Mouse (Mus musculus): Measurements from ENCODE around the gene Gpr153. TPM values are rescaled to one million over a fixed set of nuclear protein-coding genes. Genes with fewer than 3 reads are reported as not detected.

The Gpr153 gene
- polyA plus RNA-seq, 1 experiment, result 6.9 TPM

GRCm38 (mm10) chr4:152243241-152243891 is 30.7 kb upstream of the Gpr153 start:
- Histone ChIP-seq H3K36me3 (ENCODE audit: control insufficient read depth, insufficient read depth, low read length) (no peaks in the 10 kb centered on the region), H3K27me3 (replicated peaks; ENCODE audit: control insufficient read depth, insufficient read depth, low read length) (no peaks in the 10 kb centered on the region), H3K27ac (ENCODE audit: insufficient read depth, low read depth, low read length) (no peak overlapping the region), H3K4me1 (ENCODE audit: control insufficient read depth, insufficient read depth, low read length) (no peaks in the 10 kb centered on the region), H3K4me3 (ENCODE audit: insufficient read depth, low read depth, low read length) (no peak overlapping the region)
- WGBS, result 90% methylated on average over 9 of the region's 9 CpGs
- TF ChIP-seq POLR2A (IDR thresholded peaks at IDR 0.05; ENCODE audit: low read depth, low read length), result no peak
- TF ChIP-seq CTCF (conservative IDR thresholded peaks at IDR 0.05; ENCODE audit: insufficient read depth, insufficient read length, low read depth, low read length), result no peak
- no peak for DNase-seq

- Histone ChIP-seq H3K27me3 (replicated peaks; ENCODE audit: control insufficient read depth, insufficient read depth, low read length) (no peaks in the 10 kb centered on the region), H3K4me3 (ENCODE audit: insufficient read depth, low read depth, low read length) (no peak overlapping the region), H3K27ac (ENCODE audit: insufficient read depth, low read depth, low read length) (no peak overlapping the region), H3K4me1 (ENCODE audit: control insufficient read depth, insufficient read depth, low read length) (no peaks in the 10 kb centered on the region), H3K36me3 (ENCODE audit: control insufficient read depth, insufficient read depth, low read length) (no peaks in the 10 kb centered on the region)
- no peak for TF ChIP-seq POLR2A (IDR thresholded peaks at IDR 0.05; ENCODE audit: low read depth, low read length)
- no peak for TF ChIP-seq CTCF (conservative IDR thresholded peaks at IDR 0.05; ENCODE audit: insufficient read depth, insufficient read length, low read depth, low read length)
- WGBS, result 95% methylated on average over 8 of the region's 8 CpGs
- DNase-seq, result no peak
These were observed 30.1 kb upstream of the Gpr153 start for GRCm38 (mm10) chr4:152243969-152244368.

DNA sequence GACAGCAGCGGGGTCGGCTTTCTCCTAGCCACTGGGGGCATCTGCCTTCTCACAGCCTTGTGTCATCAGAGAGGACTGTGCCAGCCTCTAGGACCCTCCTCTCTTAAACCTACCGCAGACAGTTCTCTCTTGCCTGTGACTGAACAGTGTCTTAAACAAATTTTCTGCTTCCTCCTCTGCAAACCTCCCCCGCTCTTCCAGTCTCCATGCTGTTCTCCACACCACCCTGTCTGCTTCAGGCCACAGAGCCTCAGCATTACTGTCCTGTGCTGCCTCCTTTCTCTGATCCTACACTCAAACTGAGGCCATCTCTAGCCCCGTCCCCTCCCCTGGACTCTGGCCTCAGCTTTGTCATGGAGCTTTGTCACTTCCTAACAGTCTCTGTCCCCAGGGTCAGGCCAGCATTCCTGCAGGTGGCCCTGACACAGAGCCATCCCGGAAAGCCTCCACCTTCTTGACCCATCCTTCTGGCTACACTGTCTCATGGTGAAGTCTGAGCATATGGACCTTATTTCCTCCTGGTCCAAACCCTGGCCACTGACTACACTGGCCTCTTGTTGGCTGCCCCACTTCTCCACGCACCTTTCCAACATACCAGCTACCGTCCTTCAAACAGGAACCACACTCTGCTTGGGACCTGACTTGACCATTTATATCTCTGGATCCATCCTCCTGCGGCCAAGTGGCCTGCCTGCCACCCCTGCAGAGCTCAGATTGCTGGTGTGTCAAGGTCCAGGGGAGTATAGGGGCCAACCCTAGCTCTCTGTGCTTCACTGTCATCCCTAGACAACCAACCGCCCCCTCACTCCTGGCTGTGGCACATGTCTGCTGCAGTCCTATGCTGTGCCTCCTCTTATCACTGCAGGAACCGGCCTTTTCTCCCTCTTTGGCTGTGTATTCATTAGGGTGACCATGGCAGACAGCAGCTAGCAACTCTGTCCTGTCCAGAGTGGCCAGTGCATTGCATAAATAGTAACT is 29.2 kb upstream of the Gpr153 start:
- H3K36me3 ChIP-seq (ENCODE audit: control insufficient read depth, insufficient read depth, low read length), result no peaks in the 10 kb centered on the region
- no peak overlapping the region for H3K27ac ChIP-seq (ENCODE audit: insufficient read depth, low read depth, low read length)
- 82% methylated on average over 11 of the region's 11 CpGs for WGBS
- no peak for TF ChIP-seq POLR2A (IDR thresholded peaks at IDR 0.05; ENCODE audit: low read depth, low read length)
- TF ChIP-seq CTCF (conservative IDR thresholded peaks at IDR 0.05; ENCODE audit: insufficient read depth, insufficient read length, low read depth, low read length), result no peak
- H3K27me3 ChIP-seq (replicated peaks; ENCODE audit: control insufficient read depth, insufficient read depth, low read length), result no peaks in the 10 kb centered on the region
- H3K4me3 ChIP-seq (ENCODE audit: insufficient read depth, low read depth, low read length), result no peak overlapping the region
- no peaks in the 10 kb centered on the region for H3K4me1 ChIP-seq (ENCODE audit: control insufficient read depth, insufficient read depth, low read length)
- DNase-seq, result no peak

DNA sequence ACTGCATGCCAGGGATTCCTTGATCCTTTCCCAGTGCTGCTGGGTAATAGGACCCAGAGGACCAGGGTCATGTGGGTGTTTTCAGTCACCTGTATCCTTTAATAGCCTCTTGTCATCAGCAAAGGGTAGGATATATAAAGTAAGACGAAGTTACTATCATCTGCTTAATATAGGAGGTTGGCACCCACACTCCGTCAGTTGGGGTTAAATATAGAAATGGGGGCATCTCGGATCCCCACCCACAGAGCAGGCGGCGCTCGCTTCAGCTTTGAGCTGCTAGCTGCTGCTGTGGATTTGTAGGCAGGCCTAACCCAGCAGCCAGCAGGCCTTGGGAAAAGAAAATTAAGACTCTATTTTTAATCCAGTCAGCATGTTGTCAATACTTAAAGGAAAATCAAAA is 28.0 kb upstream of the Gpr153 start:
- TF ChIP-seq POLR2A (IDR thresholded peaks at IDR 0.05; ENCODE audit: low read depth, low read length), result no peak
- no peak for TF ChIP-seq CTCF (conservative IDR thresholded peaks at IDR 0.05; ENCODE audit: insufficient read depth, insufficient read length, low read depth, low read length)
- H3K4me1 ChIP-seq (ENCODE audit: control insufficient read depth, insufficient read depth, low read length), result no peaks in the 10 kb centered on the region
- no peak for DNase-seq
- no peak overlapping the region for H3K4me3 ChIP-seq (ENCODE audit: insufficient read depth, low read depth, low read length)
- no peak overlapping the region for H3K27ac ChIP-seq (ENCODE audit: insufficient read depth, low read depth, low read length)
- H3K27me3 ChIP-seq (replicated peaks; ENCODE audit: control insufficient read depth, insufficient read depth, low read length), result no peaks in the 10 kb centered on the region
- 90% methylated on average over 6 of the region's 6 CpGs for WGBS
- no peaks in the 10 kb centered on the region for H3K36me3 ChIP-seq (ENCODE audit: control insufficient read depth, insufficient read depth, low read length)

DNA sequence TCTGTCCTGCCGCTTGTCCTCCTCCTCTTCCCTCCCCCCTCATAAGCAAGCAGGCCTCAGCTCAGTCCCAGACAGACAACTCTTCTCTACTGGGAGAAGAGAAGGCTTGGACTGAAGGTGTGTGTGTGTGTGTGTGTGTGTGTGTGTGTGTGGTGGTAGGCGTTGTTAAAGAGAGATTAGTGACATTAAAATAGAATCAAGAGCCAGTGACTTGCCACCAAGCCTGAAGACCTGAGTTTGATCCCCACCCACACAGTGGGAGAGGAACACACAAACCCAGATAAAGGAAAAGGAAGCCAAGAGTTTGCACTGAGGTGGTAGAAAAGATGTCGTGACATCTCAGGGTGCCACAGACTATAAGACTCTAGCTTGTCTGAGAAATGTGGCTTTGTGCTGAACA is 26.8 kb upstream of the Gpr153 start:
- Histone ChIP-seq H3K4me1 (ENCODE audit: control insufficient read depth, insufficient read depth, low read length) (no peaks in the 10 kb centered on the region), H3K4me3 (ENCODE audit: insufficient read depth, low read depth, low read length) (no peak overlapping the region), H3K27me3 (replicated peaks; ENCODE audit: control insufficient read depth, insufficient read depth, low read length) (no peaks in the 10 kb centered on the region), H3K27ac (ENCODE audit: insufficient read depth, low read depth, low read length) (no peak overlapping the region), H3K36me3 (ENCODE audit: control insufficient read depth, insufficient read depth, low read length) (no peaks in the 10 kb centered on the region)
- no peak for TF ChIP-seq POLR2A (IDR thresholded peaks at IDR 0.05; ENCODE audit: low read depth, low read length)
- no peak for TF ChIP-seq CTCF (conservative IDR thresholded peaks at IDR 0.05; ENCODE audit: insufficient read depth, insufficient read length, low read depth, low read length)
- 81% methylated on average over 3 of the region's 3 CpGs for WGBS
- DNase-seq, result no peak

DNA sequence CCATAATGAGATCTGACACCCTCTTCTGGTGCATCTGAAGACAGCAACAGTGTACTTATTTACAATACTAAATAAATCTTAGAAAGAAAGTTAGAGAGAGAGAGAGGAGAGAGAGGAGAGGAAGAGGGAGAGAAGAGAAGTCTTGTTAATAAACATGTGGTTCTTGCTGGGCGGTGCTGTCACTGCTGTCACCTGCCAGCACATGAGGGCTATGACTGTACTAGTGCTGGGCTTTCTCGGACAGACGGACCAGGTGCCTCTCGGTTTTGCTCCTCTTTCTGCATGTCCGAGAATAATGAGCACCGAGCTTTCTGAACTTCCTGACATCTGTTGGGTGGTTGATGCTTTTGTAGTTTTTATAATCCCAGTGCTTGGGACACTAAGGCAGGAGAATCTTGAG is 23.4 kb upstream of the Gpr153 start:
- WGBS, result 90% methylated on average over 6 of the region's 6 CpGs
- H3K4me3 ChIP-seq (ENCODE audit: insufficient read depth, low read depth, low read length), result no peak overlapping the region
- TF ChIP-seq POLR2A (IDR thresholded peaks at IDR 0.05; ENCODE audit: low read depth, low read length) (no peak), CTCF (conservative IDR thresholded peaks at IDR 0.05; ENCODE audit: insufficient read depth, insufficient read length, low read depth, low read length) (no peak)
- H3K27me3 ChIP-seq (replicated peaks; ENCODE audit: control insufficient read depth, insufficient read depth, low read length), result no peaks in the 10 kb centered on the region
- H3K27ac ChIP-seq (ENCODE audit: insufficient read depth, low read depth, low read length), result no peak overlapping the region
- H3K4me1 ChIP-seq (ENCODE audit: control insufficient read depth, insufficient read depth, low read length), result no peaks in the 10 kb centered on the region
- H3K36me3 ChIP-seq (ENCODE audit: control insufficient read depth, insufficient read depth, low read length), result no peaks in the 10 kb centered on the region
- no peak for DNase-seq

GRCm38 (mm10) chr4:152253183-152253759 is 20.8 kb upstream of the Gpr153 start:
- H3K36me3 ChIP-seq (ENCODE audit: control insufficient read depth, insufficient read depth, low read length), result no peaks in the 10 kb centered on the region
- no peak overlapping the region for H3K4me3 ChIP-seq (ENCODE audit: insufficient read depth, low read depth, low read length)
- H3K27ac ChIP-seq (ENCODE audit: insufficient read depth, low read depth, low read length), result no peak overlapping the region
- no peaks in the 10 kb centered on the region for H3K4me1 ChIP-seq (ENCODE audit: control insufficient read depth, insufficient read depth, low read length)
- TF ChIP-seq POLR2A (IDR thresholded peaks at IDR 0.05; ENCODE audit: low read depth, low read length), result no peak
- no peak for TF ChIP-seq CTCF (conservative IDR thresholded peaks at IDR 0.05; ENCODE audit: insufficient read depth, insufficient read length, low read depth, low read length)
- no peak for DNase-seq
- WGBS, result 67% methylated on average over 9 of the region's 9 CpGs
- no peaks in the 10 kb centered on the region for H3K27me3 ChIP-seq (replicated peaks; ENCODE audit: control insufficient read depth, insufficient read depth, low read length)
